Mouse (Mus musculus): ENCODE results near the gene Per3. TPM values are rescaled to one million over a fixed set of nuclear protein-coding genes. Genes with fewer than 3 reads are reported as not detected.

Per3 gene
- polyA plus RNA-seq, 1 experiment from 2014 or later, result 6.9 TPM

GRCm38 (mm10) chr4:150996797-150997196, 47.7 kb downstream of the Per3 start, which contains the start of gene Uts2:
Uts2 (plus strand) TSS chr4:150997097.
- Histone ChIP-seq H3K4me2 (replicated peaks; ENCODE audit: low read depth) (no peak within 1 kb of the TSS), H3K9me3 (ENCODE audit: control insufficient read depth, low read length) (no peaks in the 10 kb centered on the region), H3K4me3 (ENCODE audit: low read depth, low read length) (no peak within 1 kb of the TSS), H3K9ac (ENCODE audit: low read length) (no peak within 1 kb of the TSS), H3K36me3 (ENCODE audit: control insufficient read depth, insufficient read depth, low read length) (no peaks in the 10 kb centered on the region), H3K4me1 (replicated peaks; ENCODE audit: control insufficient read depth, insufficient read depth) (no peaks in the 10 kb centered on the region), H3K27me3 (ENCODE audit: control insufficient read depth, insufficient read depth, low read length) (no peaks in the 10 kb centered on the region), H3K27ac (replicated peaks) (no peak within 1 kb of the TSS)
- WGBS, result 88% methylated on average over 7 of the region's 7 CpGs
- TF ChIP-seq EP300 (optimal IDR thresholded peaks at IDR 0.05), result no peak
- TF ChIP-seq CTCF (IDR thresholded peaks at IDR 0.05; ENCODE audit: low read depth), result no peak
- ATAC-seq (ENCODE audit: low FRiP score, low TSS enrichment) (no peak), DNase-seq (ENCODE audit: low spot score) (no peak)

- TF ChIP-seq CTCF (IDR thresholded peaks at IDR 0.05; ENCODE audit: low read depth) (peak; percentile 66), EP300 (optimal IDR thresholded peaks at IDR 0.05) (no peak)
- WGBS, result 45% methylated on average over 6 of the region's 6 CpGs
- Histone ChIP-seq H3K4me2 (replicated peaks; ENCODE audit: low read depth) (no peak overlapping the region), H3K4me1 (replicated peaks; ENCODE audit: control insufficient read depth, insufficient read depth) (no peaks in the 10 kb centered on the region), H3K9me3 (ENCODE audit: control insufficient read depth, low read length) (no peaks in the 10 kb centered on the region), H3K27me3 (ENCODE audit: control insufficient read depth, insufficient read depth, low read length) (no peaks in the 10 kb centered on the region), H3K4me3 (ENCODE audit: low read depth, low read length) (no peak overlapping the region), H3K27ac (replicated peaks) (no peak overlapping the region), H3K36me3 (ENCODE audit: control insufficient read depth, insufficient read depth, low read length) (no peaks in the 10 kb centered on the region), H3K9ac (ENCODE audit: low read length) (no peak overlapping the region)
- peak; percentile 44 for DNase-seq (ENCODE audit: low spot score)
- ATAC-seq (ENCODE audit: low FRiP score, low TSS enrichment), result no peak; the same call in 1 of the 2 replicates
These were observed 54.3 kb downstream of the Per3 start for GRCm38 (mm10) chr4:150990148-150990547.

GRCm38 (mm10) chr4:150980153-150980552, 64.3 kb downstream of the Per3 start:
- ATAC-seq (ENCODE audit: low FRiP score, low TSS enrichment) (no peak), DNase-seq (ENCODE audit: low spot score) (no peak)
- Histone ChIP-seq H3K36me3 (ENCODE audit: control insufficient read depth, insufficient read depth, low read length) (no peaks in the 10 kb centered on the region), H3K4me1 (replicated peaks; ENCODE audit: control insufficient read depth, insufficient read depth) (no peaks in the 10 kb centered on the region), H3K4me2 (replicated peaks; ENCODE audit: low read depth) (no peak overlapping the region), H3K9me3 (ENCODE audit: control insufficient read depth, low read length) (no peaks in the 10 kb centered on the region), H3K27me3 (ENCODE audit: control insufficient read depth, insufficient read depth, low read length) (no peaks in the 10 kb centered on the region), H3K4me3 (ENCODE audit: low read depth, low read length) (no peak overlapping the region), H3K27ac (replicated peaks) (no peak overlapping the region), H3K9ac (ENCODE audit: low read length) (no peak overlapping the region)
- TF ChIP-seq EP300 (optimal IDR thresholded peaks at IDR 0.05) (no peak), CTCF (IDR thresholded peaks at IDR 0.05; ENCODE audit: low read depth) (no peak)
- WGBS, result 85% methylated on average over 5 of the region's 5 CpGs

GRCm38 (mm10) chr4:150979455-150979854, 65.0 kb downstream of the Per3 start:
- no peak for ATAC-seq (ENCODE audit: low FRiP score, low TSS enrichment)
- Histone ChIP-seq H3K36me3 (ENCODE audit: control insufficient read depth, insufficient read depth, low read length) (no peaks in the 10 kb centered on the region), H3K9ac (ENCODE audit: low read length) (no peak overlapping the region), H3K27ac (replicated peaks) (no peak overlapping the region), H3K4me2 (replicated peaks; ENCODE audit: low read depth) (no peak overlapping the region), H3K4me1 (replicated peaks; ENCODE audit: control insufficient read depth, insufficient read depth) (no peaks in the 10 kb centered on the region), H3K4me3 (ENCODE audit: low read depth, low read length) (no peak overlapping the region), H3K27me3 (ENCODE audit: control insufficient read depth, insufficient read depth, low read length) (no peaks in the 10 kb centered on the region), H3K9me3 (ENCODE audit: control insufficient read depth, low read length) (no peaks in the 10 kb centered on the region)
- WGBS, result 53% methylated on average over 9 of the region's 9 CpGs
- DNase-seq (ENCODE audit: low spot score), result no peak
- no peak for TF ChIP-seq EP300 (optimal IDR thresholded peaks at IDR 0.05)
- TF ChIP-seq CTCF (IDR thresholded peaks at IDR 0.05; ENCODE audit: low read depth), result no peak

GRCm38 (mm10) chr4:150978156-150978910, 66.1 kb downstream of the Per3 start:
- no peak overlapping the region for H3K27ac ChIP-seq (replicated peaks)
- H3K4me2 ChIP-seq (replicated peaks; ENCODE audit: low read depth), result no peak overlapping the region
- TF ChIP-seq EP300 (optimal IDR thresholded peaks at IDR 0.05) (no peak), CTCF (IDR thresholded peaks at IDR 0.05; ENCODE audit: low read depth) (no peak)
- DNase-seq (ENCODE audit: low spot score) (no peak), ATAC-seq (ENCODE audit: low FRiP score, low TSS enrichment) (no peak)
- no peaks in the 10 kb centered on the region for H3K27me3 ChIP-seq (ENCODE audit: control insufficient read depth, insufficient read depth, low read length)
- H3K4me1 ChIP-seq (replicated peaks; ENCODE audit: control insufficient read depth, insufficient read depth), result no peaks in the 10 kb centered on the region
- H3K36me3 ChIP-seq (ENCODE audit: control insufficient read depth, insufficient read depth, low read length), result no peaks in the 10 kb centered on the region
- no peak overlapping the region for H3K9ac ChIP-seq (ENCODE audit: low read length)
- no peaks in the 10 kb centered on the region for H3K9me3 ChIP-seq (ENCODE audit: control insufficient read depth, low read length)
- WGBS, result 80% methylated on average over 21 of the region's 21 CpGs
- no peak overlapping the region for H3K4me3 ChIP-seq (ENCODE audit: low read depth, low read length)

GRCm38 (mm10) chr4:150975145-150975544, 69.3 kb downstream of the Per3 start:
- Histone ChIP-seq H3K9me3 (ENCODE audit: control insufficient read depth, low read length) (no peaks in the 10 kb centered on the region), H3K4me3 (ENCODE audit: low read depth, low read length) (no peak overlapping the region), H3K9ac (ENCODE audit: low read length) (no peak overlapping the region), H3K27ac (replicated peaks) (no peak overlapping the region), H3K36me3 (ENCODE audit: control insufficient read depth, insufficient read depth, low read length) (no peaks in the 10 kb centered on the region), H3K4me2 (replicated peaks; ENCODE audit: low read depth) (no peak overlapping the region), H3K27me3 (ENCODE audit: control insufficient read depth, insufficient read depth, low read length) (no peaks in the 10 kb centered on the region), H3K4me1 (replicated peaks; ENCODE audit: control insufficient read depth, insufficient read depth) (no peaks in the 10 kb centered on the region)
- WGBS, result 13% methylated on average over 1 of the region's 1 CpGs
- no peak; the same call in 1 of the 2 replicates for ATAC-seq (ENCODE audit: low FRiP score, low TSS enrichment)
- no peak for TF ChIP-seq CTCF (IDR thresholded peaks at IDR 0.05; ENCODE audit: low read depth)
- no peak for TF ChIP-seq EP300 (optimal IDR thresholded peaks at IDR 0.05)
- no peak for DNase-seq (ENCODE audit: low spot score)
